Mouse (Mus musculus): ENCODE data around the gene Chrna10. TPM values are rescaled to one million over a fixed set of nuclear protein-coding genes. Genes with fewer than 3 reads are reported as not detected.

The Chrna10 gene
- polyA plus RNA-seq (2012; rRNA removed), result 1.7 and 1.8 TPM in 2 replicates

DNA sequence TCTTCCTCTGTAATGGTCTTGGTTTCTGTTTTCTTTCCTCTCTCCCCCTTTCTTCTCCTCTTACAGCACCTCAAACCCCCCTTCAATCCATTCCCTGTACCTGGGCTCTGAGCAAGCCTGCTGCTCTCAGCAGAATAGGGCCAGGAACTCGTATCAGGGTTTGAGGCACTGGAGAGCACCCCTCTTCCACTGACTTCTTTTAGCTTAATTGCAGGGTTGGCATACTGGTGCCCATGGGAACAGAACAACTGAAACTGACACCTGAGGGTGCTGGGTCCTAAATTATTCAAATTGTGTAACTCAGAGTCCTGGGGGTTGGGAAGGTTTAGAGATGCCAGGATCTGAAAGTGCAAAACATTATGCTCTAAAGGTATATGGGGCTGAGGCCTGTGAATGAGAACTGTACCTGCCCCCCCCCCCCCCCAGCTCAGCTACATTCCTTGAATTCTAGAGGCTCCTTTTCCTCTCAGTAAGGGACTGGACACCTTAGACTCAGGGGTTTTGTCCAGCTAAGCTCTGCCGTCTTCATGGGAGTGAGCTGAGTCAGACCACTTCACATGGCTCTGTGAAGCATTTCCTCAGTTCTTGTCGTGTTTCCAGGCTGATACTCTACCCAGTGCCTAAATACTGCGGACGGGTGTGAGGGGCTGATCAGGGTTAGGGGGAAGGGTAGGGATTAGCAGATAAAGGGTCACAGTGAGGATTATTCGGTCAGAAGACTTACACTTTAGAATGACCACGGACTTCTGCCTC is at the start of gene Chrna10:
TSS of gene Chrna10 (minus strand) at position 250 of the 753 bp plus-strand sequence.
- Histone ChIP-seq H3K4me1 (replicated peaks; ENCODE audit: control insufficient read depth, insufficient read depth, low read length) (no peaks in the 10 kb centered on the region), H3K27ac (ENCODE audit: control insufficient read depth, insufficient read depth, low read length) (no peak within 1 kb of the TSS), H3K4me3 (ENCODE audit: control insufficient read depth, insufficient read depth, low read length) (no peak within 1 kb of the TSS), H3K36me3 (ENCODE audit: control insufficient read depth, insufficient read depth, low read length) (peaks cover 27% of the 10 kb centered on the region), H3K27me3 (ENCODE audit: control insufficient read depth, insufficient read depth, low read length) (no peaks in the 10 kb centered on the region)
- TF ChIP-seq CTCF (IDR thresholded peaks at IDR 0.05; ENCODE audit: borderline replicate concordance, control insufficient read depth, extremely low read depth, insufficient read depth, low read length, poor library complexity) (no peak), POLR2A (IDR thresholded peaks at IDR 0.05; ENCODE audit: control insufficient read depth, extremely low read depth, insufficient read depth, low read length, poor library complexity) (no peak)
- WGBS, result 79% methylated on average over 7 of the region's 7 CpGs
- no peak for DNase-seq

DNA sequence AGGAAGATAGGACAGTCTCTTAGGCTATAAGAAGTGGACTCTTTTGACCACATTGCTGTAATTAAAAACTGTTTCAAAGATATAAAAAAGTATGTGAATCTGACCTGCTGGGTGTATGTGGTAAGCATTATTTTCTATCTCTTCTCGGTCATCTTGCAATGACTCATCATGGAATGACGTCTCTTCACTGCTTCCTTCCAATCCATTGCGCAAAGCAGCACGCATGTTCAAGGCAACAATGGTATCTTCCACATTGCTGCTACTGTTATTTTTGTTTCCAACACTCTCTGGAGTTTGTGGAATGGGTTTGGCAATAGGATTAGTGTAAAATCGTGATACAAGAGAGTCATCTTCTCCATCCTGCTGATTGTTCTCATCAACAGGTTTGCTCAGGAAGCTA is 37.1 kb upstream of the Chrna10 start:
- 97% methylated on average over 5 of the region's 5 CpGs for WGBS
- Histone ChIP-seq H3K27ac (ENCODE audit: control insufficient read depth, insufficient read depth, low read length) (no peak overlapping the region), H3K4me1 (replicated peaks; ENCODE audit: control insufficient read depth, insufficient read depth, low read length) (no peaks in the 10 kb centered on the region), H3K4me3 (ENCODE audit: control insufficient read depth, insufficient read depth, low read length) (no peak overlapping the region), H3K36me3 (ENCODE audit: control insufficient read depth, insufficient read depth, low read length) (peaks cover 61% of the 10 kb centered on the region), H3K27me3 (ENCODE audit: control insufficient read depth, insufficient read depth, low read length) (no peaks in the 10 kb centered on the region)
- no peak for DNase-seq
- TF ChIP-seq CTCF (IDR thresholded peaks at IDR 0.05; ENCODE audit: borderline replicate concordance, control insufficient read depth, extremely low read depth, insufficient read depth, low read length, poor library complexity) (no peak), POLR2A (IDR thresholded peaks at IDR 0.05; ENCODE audit: control insufficient read depth, extremely low read depth, insufficient read depth, low read length, poor library complexity) (no peak)

- Histone ChIP-seq H3K4me3 (ENCODE audit: control insufficient read depth, insufficient read depth, low read length) (no peak overlapping the region), H3K4me1 (replicated peaks; ENCODE audit: control insufficient read depth, insufficient read depth, low read length) (no peaks in the 10 kb centered on the region), H3K27me3 (ENCODE audit: control insufficient read depth, insufficient read depth, low read length) (no peaks in the 10 kb centered on the region), H3K27ac (ENCODE audit: control insufficient read depth, insufficient read depth, low read length) (no peak overlapping the region), H3K36me3 (ENCODE audit: control insufficient read depth, insufficient read depth, low read length) (peaks cover 51% of the 10 kb centered on the region)
- 97% methylated on average over 5 of the region's 5 CpGs for WGBS
- DNase-seq, result no peak
- TF ChIP-seq POLR2A (IDR thresholded peaks at IDR 0.05; ENCODE audit: control insufficient read depth, extremely low read depth, insufficient read depth, low read length, poor library complexity) (no peak), CTCF (IDR thresholded peaks at IDR 0.05; ENCODE audit: borderline replicate concordance, control insufficient read depth, extremely low read depth, insufficient read depth, low read length, poor library complexity) (no peak)
Measured at GRCm38 (mm10) chr7:102137898-102138297, 21.3 kb upstream of the Chrna10 start.

GRCm38 (mm10) chr7:102137464-102137863 is 20.8 kb upstream of the Chrna10 start:
- H3K27ac ChIP-seq (ENCODE audit: control insufficient read depth, insufficient read depth, low read length), result no peak overlapping the region
- H3K27me3 ChIP-seq (ENCODE audit: control insufficient read depth, insufficient read depth, low read length), result no peaks in the 10 kb centered on the region
- H3K4me3 ChIP-seq (ENCODE audit: control insufficient read depth, insufficient read depth, low read length), result no peak overlapping the region
- H3K36me3 ChIP-seq (ENCODE audit: control insufficient read depth, insufficient read depth, low read length), result peaks cover 55% of the 10 kb centered on the region
- no peak for TF ChIP-seq POLR2A (IDR thresholded peaks at IDR 0.05; ENCODE audit: control insufficient read depth, extremely low read depth, insufficient read depth, low read length, poor library complexity)
- TF ChIP-seq CTCF (IDR thresholded peaks at IDR 0.05; ENCODE audit: borderline replicate concordance, control insufficient read depth, extremely low read depth, insufficient read depth, low read length, poor library complexity), result no peak
- no peaks in the 10 kb centered on the region for H3K4me1 ChIP-seq (replicated peaks; ENCODE audit: control insufficient read depth, insufficient read depth, low read length)
- WGBS, result 98% methylated on average over 1 of the region's 1 CpGs
- peak; percentile 60 for DNase-seq

DNA sequence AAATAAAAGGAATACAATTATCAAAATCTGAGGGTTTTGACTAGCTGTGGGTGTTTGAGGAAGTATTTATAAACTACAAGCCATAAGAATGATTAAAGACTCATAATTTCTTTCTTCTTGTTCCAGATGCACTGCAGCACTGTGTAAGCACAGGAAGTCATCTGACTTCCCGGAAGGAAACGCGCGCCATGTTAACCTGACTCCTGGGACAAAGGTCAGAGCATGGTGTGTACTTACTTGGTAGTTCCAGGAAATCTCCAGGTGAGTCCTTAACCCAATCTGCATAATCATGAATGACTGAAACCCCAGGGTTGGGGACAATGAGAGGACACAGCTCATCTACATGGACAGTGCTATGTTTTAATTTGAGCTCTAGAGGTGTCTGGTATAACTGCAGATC is 15.8 kb upstream of the Chrna10 start:
- peaks cover 61% of the 10 kb centered on the region for H3K36me3 ChIP-seq (ENCODE audit: control insufficient read depth, insufficient read depth, low read length)
- TF ChIP-seq CTCF (IDR thresholded peaks at IDR 0.05; ENCODE audit: borderline replicate concordance, control insufficient read depth, extremely low read depth, insufficient read depth, low read length, poor library complexity), result no peak
- no peak for TF ChIP-seq POLR2A (IDR thresholded peaks at IDR 0.05; ENCODE audit: control insufficient read depth, extremely low read depth, insufficient read depth, low read length, poor library complexity)
- WGBS, result 94% methylated on average over 4 of the region's 4 CpGs
- no peak overlapping the region for H3K4me3 ChIP-seq (ENCODE audit: control insufficient read depth, insufficient read depth, low read length)
- DNase-seq, result no peak
- no peaks in the 10 kb centered on the region for H3K4me1 ChIP-seq (replicated peaks; ENCODE audit: control insufficient read depth, insufficient read depth, low read length)
- H3K27ac ChIP-seq (ENCODE audit: control insufficient read depth, insufficient read depth, low read length), result no peak overlapping the region
- no peaks in the 10 kb centered on the region for H3K27me3 ChIP-seq (ENCODE audit: control insufficient read depth, insufficient read depth, low read length)

DNA sequence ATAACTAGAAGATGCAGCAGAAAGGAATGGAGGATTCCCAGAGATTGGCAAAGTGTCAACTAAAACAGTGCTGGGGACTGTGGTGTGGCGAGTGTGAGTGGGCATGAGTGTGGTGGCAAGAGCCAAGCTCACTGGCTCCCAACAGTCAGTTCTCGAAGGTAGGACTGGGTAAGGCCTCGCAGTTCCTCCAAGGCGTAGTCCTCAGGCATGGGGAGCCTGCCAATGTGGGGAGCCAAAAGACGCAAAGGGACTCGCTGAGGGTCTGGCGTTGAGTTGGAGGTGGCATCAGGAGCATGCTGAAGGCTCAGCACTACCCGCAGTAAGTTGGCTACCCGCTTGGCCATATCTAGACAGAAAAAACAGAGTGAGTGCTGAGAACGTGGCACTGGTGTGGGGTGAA is 3.7 kb upstream of the Chrna10 start:
- no peaks in the 10 kb centered on the region for H3K27me3 ChIP-seq (ENCODE audit: control insufficient read depth, insufficient read depth, low read length)
- peaks cover 63% of the 10 kb centered on the region for H3K36me3 ChIP-seq (ENCODE audit: control insufficient read depth, insufficient read depth, low read length)
- WGBS, result 96% methylated on average over 10 of the region's 10 CpGs
- no peak for DNase-seq
- H3K4me1 ChIP-seq (replicated peaks; ENCODE audit: control insufficient read depth, insufficient read depth, low read length), result no peaks in the 10 kb centered on the region
- no peak overlapping the region for H3K4me3 ChIP-seq (ENCODE audit: control insufficient read depth, insufficient read depth, low read length)
- no peak overlapping the region for H3K27ac ChIP-seq (ENCODE audit: control insufficient read depth, insufficient read depth, low read length)
- no peak for TF ChIP-seq CTCF (IDR thresholded peaks at IDR 0.05; ENCODE audit: borderline replicate concordance, control insufficient read depth, extremely low read depth, insufficient read depth, low read length, poor library complexity)
- no peak for TF ChIP-seq POLR2A (IDR thresholded peaks at IDR 0.05; ENCODE audit: control insufficient read depth, extremely low read depth, insufficient read depth, low read length, poor library complexity)

Measured in thymus, adult 2 months (tissue).